Mouse (Mus musculus) granulocyte monocyte progenitor cell, adult 5-6 weeks (primary cell): ENCODE data around the gene Gnat2. TPM values are rescaled to one million over a fixed set of nuclear protein-coding genes. Genes with fewer than 3 reads are reported as not detected.

Source experiments
- total RNA-seq, 2 experiments: library from RNA; stranded (forward) in 1 of 2; stranded (reverse) in 1 of 2; fragments of 200-712, 200-1000 nt in 1 of 2; fragments of >200 nt in 1 of 2; fragmentation: Nextera tagmentation in 1 of 2; gene quantifications; 2 replicates each; pipeline ENCODE4 v1.2.3; 2014 to 2017

Gene Gnat2
- total RNA-seq, 2 experiments from 2014 or later, result 1.9 TPM; not detected in 1

Other genes starting within 250 kb of the Gnat2 start
- not detected in 2 replicates for gene Eps8l3, start 215.6 kb upstream of the Gnat2 start, total RNA-seq (2014; fragmentation: Nextera tagmentation)
- gene Eps8l3, start 215.6 kb upstream of the Gnat2 start, total RNA-seq (2017), result not detected in 2 replicates
- gene Gstm5, start 197.0 kb upstream of the Gnat2 start, total RNA-seq (2014; fragmentation: Nextera tagmentation), result 16.0 and 24.7 TPM in 2 replicates
- 13.2 and 18.3 TPM in 2 replicates for gene Gstm5, start 197.0 kb upstream of the Gnat2 start, total RNA-seq (2017)
- gene Gstm7, start 161.0 kb upstream of the Gnat2 start, total RNA-seq (2014; fragmentation: Nextera tagmentation), result 7.1 and 11.3 TPM in 2 replicates
- gene Gstm7, start 161.0 kb upstream of the Gnat2 start, total RNA-seq (2017), result 1.8 and 7.3 TPM in 2 replicates
- not detected in 2 replicates for gene Gstm6, start 149.0 kb upstream of the Gnat2 start, total RNA-seq (2014; fragmentation: Nextera tagmentation)
- gene Gstm6, start 149.0 kb upstream of the Gnat2 start, total RNA-seq (2017), result not detected in 2 replicates
- gene Gstm3, start 123.5 kb upstream of the Gnat2 start, total RNA-seq (2014; fragmentation: Nextera tagmentation), result not detected in 2 replicates
- gene Gstm3, start 123.5 kb upstream of the Gnat2 start, total RNA-seq (2017), result not detected in 2 replicates
- gene Gstm2, start 106.3 kb upstream of the Gnat2 start, total RNA-seq (2014; fragmentation: Nextera tagmentation), result 2.2 and 6.2 TPM in 2 replicates
- gene Gstm2, start 106.3 kb upstream of the Gnat2 start, total RNA-seq (2017), result 4.3 and 5.6 TPM in 2 replicates
- gene Gstm1, start 74.8 kb upstream of the Gnat2 start, total RNA-seq (2014; fragmentation: Nextera tagmentation), result 1,142 and 1,261 TPM in 2 replicates
- 468 and 672 TPM in 2 replicates for gene Gstm1, start 74.8 kb upstream of the Gnat2 start, total RNA-seq (2017)
- 21.7 and 31.2 TPM in 2 replicates for gene Gstm4, start 47.9 kb upstream of the Gnat2 start, total RNA-seq (2014; fragmentation: Nextera tagmentation)
- 16.3 and 35.5 TPM in 2 replicates for gene Gstm4, start 47.9 kb upstream of the Gnat2 start, total RNA-seq (2017)
- gene Ampd2, start 6.1 kb upstream of the Gnat2 start, total RNA-seq (2014; fragmentation: Nextera tagmentation), result 126 and 158 TPM in 2 replicates
- 54.6 and 69.6 TPM in 2 replicates for gene Ampd2, start 6.1 kb upstream of the Gnat2 start, total RNA-seq (2017)
- gene Gnai3, start 53.4 kb downstream of the Gnat2 start, total RNA-seq (2014; fragmentation: Nextera tagmentation), result 82.3 and 93.1 TPM in 2 replicates
- 139 and 189 TPM in 2 replicates for gene Gnai3, start 53.4 kb downstream of the Gnat2 start, total RNA-seq (2017)
- not detected in 2 replicates for gene Gpr61, start 62.1 kb downstream of the Gnat2 start, total RNA-seq (2014; fragmentation: Nextera tagmentation)
- gene Gpr61, start 62.1 kb downstream of the Gnat2 start, total RNA-seq (2017), result not detected in 2 replicates
- gene Amigo1, start 93.5 kb downstream of the Gnat2 start, total RNA-seq (2014; fragmentation: Nextera tagmentation), result 1.9 and 4.4 TPM in 2 replicates
- 2.0 and 3.4 TPM in 2 replicates for gene Amigo1, start 93.5 kb downstream of the Gnat2 start, total RNA-seq (2017)
- 5.0 and 5.8 TPM in 2 replicates for gene Cyb561d1, start 108.4 kb downstream of the Gnat2 start, total RNA-seq (2014; fragmentation: Nextera tagmentation)
- gene Cyb561d1, start 108.4 kb downstream of the Gnat2 start, total RNA-seq (2017), result 3.5 and 3.9 TPM in 2 replicates
- gene Atxn7l2, start 118.1 kb downstream of the Gnat2 start, total RNA-seq (2014; fragmentation: Nextera tagmentation), result 6.7 and 6.8 TPM in 2 replicates
- 1.1 and 1.5 TPM in 2 replicates for gene Atxn7l2, start 118.1 kb downstream of the Gnat2 start, total RNA-seq (2017)
- gene Sypl2, start 133.9 kb downstream of the Gnat2 start, total RNA-seq (2014; fragmentation: Nextera tagmentation), result not detected in 2 replicates
- gene Sypl2, start 133.9 kb downstream of the Gnat2 start, total RNA-seq (2017), result not detected in 2 replicates
- 258 and 273 TPM in 2 replicates for gene Psma5, start 164.1 kb downstream of the Gnat2 start, total RNA-seq (2014; fragmentation: Nextera tagmentation)
- 264 and 296 TPM in 2 replicates for gene Psma5, start 164.1 kb downstream of the Gnat2 start, total RNA-seq (2017)
- gene Sort1, start 191.3 kb downstream of the Gnat2 start, total RNA-seq (2014; fragmentation: Nextera tagmentation), result 55.1 and 58.8 TPM in 2 replicates
- gene Sort1, start 191.3 kb downstream of the Gnat2 start, total RNA-seq (2017), result 45.6 and 50.2 TPM in 2 replicates